Mouse (Mus musculus) T-cell, adult 66 days (primary cell): ENCODE measurements around the gene Tlx1. TPM values are rescaled to one million over a fixed set of nuclear protein-coding genes. Genes with fewer than 3 reads are reported as not detected.

ENCODE experiments used
- total RNA-seq, 2 experiments: library from RNA; stranded (reverse); gene quantifications; 3 replicates in 1 of 2; 4 replicates in 1 of 2; pipeline ENCODE4 v1.2.4; 2023

The Tlx1 gene
- total RNA-seq: not detected

GRCm38 (mm10) chr19:45150490-45151181 lies at the start of gene Tlx1:
TSS of gene Tlx1 (plus strand) at chr19:45150680.

Other genes with a start within 250 kb of the Tlx1 start
- 10 to 100 TPM; 42.1 to 44.5 TPM for gene Slf2, start 219.5 kb upstream of the Tlx1 start, total RNA-seq
- gene Sema4g, start 161.6 kb upstream of the Tlx1 start, total RNA-seq: 1 to 10 TPM; 1.5 to 1.8 TPM
- gene Twnk, start 145.0 kb upstream of the Tlx1 start, total RNA-seq: 10 to 100 TPM; 12.0 to 16.5 TPM
- 10 to 100 TPM; 24.8 to 29.6 TPM for gene Mrpl43, start 144.2 kb upstream of the Tlx1 start, total RNA-seq
- 1 to 10 TPM; 2.1 to 2.8 TPM for gene Lzts2, start 136.3 kb upstream of the Tlx1 start, total RNA-seq
- not detected for gene Pdzd7, start 105.0 kb upstream of the Tlx1 start, total RNA-seq
- gene Sfxn3, start 103.2 kb upstream of the Tlx1 start, total RNA-seq: 10 to 100 TPM; 57.0 to 61.1 TPM
- under 1 TPM in 1 of 2 experiments, not detected in 1; 0.35 TPM for gene Kazald1, start 75.4 kb upstream of the Tlx1 start, total RNA-seq
- gene Lbx1, start 85.1 kb downstream of the Tlx1 start, total RNA-seq: not detected
- 10 to 100 TPM; 17.6 to 21.9 TPM for gene Btrc, start 213.1 kb downstream of the Tlx1 start, total RNA-seq